In the genomic region with DNA sequence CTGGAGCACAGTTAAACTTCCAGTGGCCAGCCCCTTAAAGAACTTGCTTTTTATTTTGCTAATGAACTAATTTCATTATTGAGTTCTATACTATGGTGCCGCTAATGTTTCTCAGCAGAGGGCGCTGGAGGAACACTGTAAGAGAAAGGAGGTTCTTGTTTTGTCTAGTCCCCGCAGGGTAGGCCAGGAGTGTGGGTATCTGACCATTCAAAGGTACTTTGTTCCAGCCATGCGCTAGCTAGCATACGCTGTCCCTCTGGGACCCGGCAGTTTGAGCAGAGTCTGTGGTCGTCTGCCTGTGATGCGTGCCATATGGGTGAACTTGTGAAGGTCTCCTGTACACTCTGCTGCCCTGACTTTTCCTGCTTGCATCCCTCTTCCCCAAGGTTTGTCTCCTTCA, we compare ENCODE assay signal across 9 mouse cellular contexts.
DNase-seq lines count a peak whose midpoint lies in the region; ATAC-seq lines count a peak whose summit lies in the region.
"Had no signal": no experiment of that assay in that cellular context is flagged by ENCODE, and none has a peak within 500 bp of the region (broad histone marks: within the 10 kb centered on the region; RNA-seq: fewer than 3 reads in every experiment).

No protein-coding gene starts in this region.

- intact Hi-C loops in heart, postnatal 14 days (cut with DNase I), result no loop called here

- no peak overlapping the region for H3K9ac ChIP-seq in stomach, embryonic 14.5 days (replicated peaks; ENCODE audit: low read depth, low read length)
- H3K9ac ChIP-seq: heart, embryonic 15.5 days had no signal

- ATAC-seq in cerebellum, adult (ENCODE audit: insufficient number of reproducible peaks, low FRiP score, low TSS enrichment), result no peak
- peak; percentile 51 for ATAC-seq in megakaryocyte, adult 5-6 weeks (ENCODE audit: poor library complexity, severe bottlenecking)
- peak; percentile 63; the same call in 1 of the 2 replicates for ATAC-seq in stomach, embryonic 14.5 days (ENCODE audit: insufficient number of reproducible peaks, insufficient read depth, low FRiP score, low read depth)

- peak; percentile 5 to 6 for DNase-seq in cerebellum, adult 18-20 months
- DNase-seq in urinary bladder, postnatal 14 days (ENCODE audit: low spot score), result peak; percentile 33
- DNase-seq in urinary bladder, postnatal 36 days (ENCODE audit: low spot score in 2 of 2), result no peak
- peak; percentile 3 to 4 for DNase-seq in heart, postnatal 14 days
- DNase-seq in layer of hippocampus, adult 11-12 months (ENCODE audit: low spot score), result peak; percentile 46

- 8% methylated on average over 8 of the region's 8 CpGs for WGBS in stomach, embryonic 14.5 days

- no peak overlapping the region for H3K27ac ChIP-seq in stomach, embryonic 14.5 days (ENCODE audit: low read length)
- H3K27ac ChIP-seq: heart, embryonic 15.5 days had no signal

- no peak overlapping the region for H3K4me2 ChIP-seq in stomach, embryonic 14.5 days (replicated peaks; ENCODE audit: low read depth, low read length)
- H3K4me2 ChIP-seq: heart, embryonic 15.5 days had no signal

- H3K9me3 ChIP-seq in stomach, embryonic 14.5 days (ENCODE audit: control insufficient read depth, low read depth, low read length), result no peaks in the 10 kb centered on the region
- H3K9me3 ChIP-seq: heart, embryonic 15.5 days had no signal

- no peaks in the 10 kb centered on the region for H3K36me3 ChIP-seq in stomach, embryonic 14.5 days (ENCODE audit: control insufficient read depth, insufficient read depth, low read length)
- H3K36me3 ChIP-seq: heart, embryonic 15.5 days had no signal

- H3K4me3 ChIP-seq in stomach, embryonic 14.5 days (ENCODE audit: low read depth, low read length), result no peak overlapping the region
- H3K4me3 ChIP-seq: heart, embryonic 15.5 days had no signal

- no peaks in the 10 kb centered on the region for H3K4me1 ChIP-seq in stomach, embryonic 14.5 days (ENCODE audit: control insufficient read depth, insufficient read depth, low read length)
- H3K4me1 ChIP-seq: heart, embryonic 15.5 days had no signal

- H3K27me3 ChIP-seq in stomach, embryonic 14.5 days (ENCODE audit: control insufficient read depth, insufficient read depth, low read length), result no peaks in the 10 kb centered on the region
- H3K27me3 ChIP-seq: heart, embryonic 15.5 days had no signal

Comparison
In these comparisons a context has a peak if more than half of its experiments do, and no peak if none do; other contexts are left out.
1. DNase-seq: peak in cerebellum, adult 18-20 months (2 of 2), urinary bladder, postnatal 14 days (single experiment), heart, postnatal 14 days (2 of 2) and layer of hippocampus, adult 11-12 months (single experiment); none in urinary bladder, postnatal 36 days (0 of 2).